Mouse (Mus musculus) adrenal gland, postnatal 10 days (tissue): ENCODE data around the gene Mtfmt. TPM values are rescaled to one million over a fixed set of nuclear protein-coding genes. Genes with fewer than 3 reads are reported as not detected.

Experiments
- total RNA-seq, 2 experiments: library from RNA; stranded (reverse); gene quantifications; 2 replicates each; pipeline ENCODE4 v1.2.3; 2021

Gene Mtfmt
- total RNA-seq, 2 experiments from 2014 or later, result 11.2 to 14.1 TPM

Other genes starting within 250 kb of the Mtfmt start
- gene Parp16, start 240.4 kb upstream of the Mtfmt start, total RNA-seq, result 10 to 100 TPM; 12.9 to 19.6 TPM
- gene Cilp, start 170.6 kb upstream of the Mtfmt start, total RNA-seq, result 10 to 100 TPM in 1 of 2 experiments, 1 to 10 TPM in 1; 8.6 to 10.9 TPM
- gene Clpx, start 141.5 kb upstream of the Mtfmt start, total RNA-seq, result 100 to 1,000 TPM; 144 to 173 TPM
- gene Pdcd7, start 89.7 kb upstream of the Mtfmt start, total RNA-seq, result 10 to 100 TPM; 13.6 to 17.1 TPM
- under 1 TPM in 1 of 2 experiments, not detected in 1; 0.45 TPM for gene Ubap1l, start 74.7 kb upstream of the Mtfmt start, total RNA-seq
- 1 to 10 TPM in 1 of 2 experiments, under 1 TPM in 1; 0.84 to 3.9 TPM for gene Kbtbd13, start 44.1 kb upstream of the Mtfmt start, total RNA-seq
- gene Rasl12, start 37.3 kb upstream of the Mtfmt start, total RNA-seq, result 10 to 100 TPM; 32.3 to 76.7 TPM
- gene Slc51b, start 12.8 kb upstream of the Mtfmt start, total RNA-seq, result under 1 TPM; 0.45 to 0.78 TPM
- gene Spg21, start 25.2 kb downstream of the Mtfmt start, total RNA-seq, result 10 to 100 TPM; 53.6 to 54.4 TPM
- under 1 TPM in 1 of 2 experiments, not detected in 1; 0.45 TPM for gene Ankdd1a, start 84.4 kb downstream of the Mtfmt start, total RNA-seq
- 10 to 100 TPM; 32.5 to 37.8 TPM for gene Plekho2, start 144.3 kb downstream of the Mtfmt start, total RNA-seq
- 1 to 10 TPM; 2.0 to 3.3 TPM for gene Pif1, start 151.4 kb downstream of the Mtfmt start, total RNA-seq
- gene Rbpms2, start 193.9 kb downstream of the Mtfmt start, total RNA-seq, result 10 to 100 TPM; 49.7 to 61.5 TPM
- gene Oaz2, start 232.2 kb downstream of the Mtfmt start, total RNA-seq, result 100 to 1,000 TPM; 148 to 194 TPM